Mouse (Mus musculus) liver, embryonic 14.5 days (tissue): ENCODE measurements around the gene Dyrk1a.

ENCODE experiments used
- CTCF ChIP-seq: IDR thresholded peaks from 2 replicates; pipeline ENCODE4 v1.5.1; 2016; ENCODE audit warnings: antibody characterized with exemption, low read depth, control low read depth
- EP300 ChIP-seq: IDR thresholded peaks from 2 replicates; pipeline ENCODE4 v1.6.1; 2016; ENCODE audit warnings: antibody characterized with exemption, low read depth

DNA sequence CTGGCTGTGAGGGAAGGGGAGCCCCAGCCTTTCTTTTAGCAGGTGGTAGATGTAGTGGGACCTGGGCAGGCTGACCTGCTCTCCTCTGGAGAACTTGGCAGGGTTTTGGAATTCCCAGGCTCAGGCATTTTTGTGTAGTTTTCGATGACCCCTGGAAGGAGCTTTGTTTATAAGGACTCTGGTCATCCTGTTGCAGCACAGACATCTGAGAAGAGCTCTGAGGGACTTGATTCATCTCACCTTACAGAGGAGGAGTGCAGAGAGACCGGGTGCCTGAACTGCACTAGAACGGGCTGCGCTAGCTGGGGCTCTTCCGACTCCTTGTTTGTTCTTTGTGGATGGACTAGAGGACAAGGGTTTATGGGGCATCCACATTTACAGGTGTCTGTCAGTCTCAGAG is 5.9 kb downstream of the Dyrk1a start:
- TF ChIP-seq CTCF (no peak), EP300 (no peak)
